Mouse (Mus musculus) gastrocnemius, adult 8-10 months (tissue): ENCODE data around the gene Erc2. TPM values are rescaled to one million over a fixed set of nuclear protein-coding genes. Genes with fewer than 3 reads are reported as not detected.
A peak's percentile ranks its signal among the peaks of the same experiment; 100 is the strongest.
"Not testable (repeated sequence)": the region's sequence is repeated elsewhere in the genome, so short reads cannot be mapped to it uniquely, and the experiment has no call there.

ENCODE experiments used
- DNase-seq, 2 experiments: peaks; one replicate each; pipeline ENCODE4 v3.0.0; 2022; ENCODE audit warnings: low spot score in 2 of 2
- total RNA-seq, 4 experiments: library from RNA; stranded (reverse); gene quantifications; 2 replicates each; pipeline ENCODE4 v1.2.4; 2022

Erc2 gene
- total RNA-seq, result under 1 TPM in 3 of 4 experiments, not detected in 1; 0.19 to 0.70 (median 0.36) TPM

- peak; percentile 5 to 12 for DNase-seq
Measured at GRCm38 (mm10) chr14:27622176-27622922, at the start of gene Erc2. Gene Erc2, plus strand, starts transcription at chr14:27622428.

GRCm38 (mm10) chr14:27578443-27578842, 43.8 kb upstream of the Erc2 start:
- DNase-seq, result no peak

GRCm38 (mm10) chr14:27589616-27590015, 32.6 kb upstream of the Erc2 start:
- not testable (repeated sequence) for DNase-seq

- DNase-seq, result no peak
Measured at GRCm38 (mm10) chr14:27592163-27592562, 30.1 kb upstream of the Erc2 start.

GRCm38 (mm10) chr14:27596265-27596664, 26.0 kb upstream of the Erc2 start:
- peak in 1 of 2 experiments; percentile 31 for DNase-seq

- DNase-seq, result no peak
Measured at GRCm38 (mm10) chr14:27602136-27602535, 20.1 kb upstream of the Erc2 start.

GRCm38 (mm10) chr14:27607419-27607818, 14.8 kb upstream of the Erc2 start:
- DNase-seq, result no peak

- DNase-seq, result no peak
Measured at GRCm38 (mm10) chr14:27613766-27614165, 8.5 kb upstream of the Erc2 start.

GRCm38 (mm10) chr14:27617286-27617685, 4.9 kb upstream of the Erc2 start:
- no peak for DNase-seq

GRCm38 (mm10) chr14:27621576-27621975, 652 bp upstream of the Erc2 start:
- DNase-seq, result no peak

GRCm38 (mm10) chr14:27622923-27623219, 643 bp downstream of the Erc2 start:
- no peak for DNase-seq

GRCm38 (mm10) chr14:27623368-27623767, 1.1 kb downstream of the Erc2 start:
- no peak for DNase-seq

GRCm38 (mm10) chr14:27628701-27629100, 6.5 kb downstream of the Erc2 start:
- no peak for DNase-seq

GRCm38 (mm10) chr14:27629369-27630012, 7.3 kb downstream of the Erc2 start:
- DNase-seq, result no peak

GRCm38 (mm10) chr14:27630973-27631640, 8.9 kb downstream of the Erc2 start:
- DNase-seq, result no peak

GRCm38 (mm10) chr14:27634761-27635160, 12.5 kb downstream of the Erc2 start:
- DNase-seq, result no peak

GRCm38 (mm10) chr14:27636556-27636955, 14.3 kb downstream of the Erc2 start:
- DNase-seq, result no peak

- DNase-seq, result no peak
Measured at GRCm38 (mm10) chr14:27641382-27641781, 19.2 kb downstream of the Erc2 start.

GRCm38 (mm10) chr14:27642981-27643380, 20.8 kb downstream of the Erc2 start:
- no peak for DNase-seq

- no peak for DNase-seq
Measured at GRCm38 (mm10) chr14:27654670-27655069, 32.4 kb downstream of the Erc2 start.

GRCm38 (mm10) chr14:27658616-27659015, 36.4 kb downstream of the Erc2 start:
- DNase-seq, result no peak

GRCm38 (mm10) chr14:27661466-27661865, 39.2 kb downstream of the Erc2 start:
- no peak for DNase-seq

GRCm38 (mm10) chr14:27662251-27662650, 40.0 kb downstream of the Erc2 start:
- DNase-seq, result no peak
